Mouse (Mus musculus): ENCODE results near the gene Tvp23a.

The Tvp23a gene

GRCm38 (mm10) chr16:10394699-10395540 lies 52.2 kb downstream of the Tvp23a start, which contains the start of gene Tekt5:
TSS of gene Tekt5 (minus strand) at chr16:10395490.
- no peak for DNase-seq (ENCODE audit: low read depth, low spot score)

- no peak for DNase-seq (ENCODE audit: low read depth, low spot score)
Observed at GRCm38 (mm10) chr16:10392587-10392986, 54.6 kb downstream of the Tvp23a start.

- DNase-seq (ENCODE audit: low read depth, low spot score), result no peak
Observed at GRCm38 (mm10) chr16:10388634-10389365, 58.4 kb downstream of the Tvp23a start.

GRCm38 (mm10) chr16:10385261-10385660 lies 61.9 kb downstream of the Tvp23a start:
- no peak for DNase-seq (ENCODE audit: low read depth, low spot score)

- no peak for DNase-seq (ENCODE audit: low read depth, low spot score)
Observed at GRCm38 (mm10) chr16:10384544-10384943, 62.6 kb downstream of the Tvp23a start.

- peak; percentile 82 for DNase-seq (ENCODE audit: low read depth, low spot score)
Observed at GRCm38 (mm10) chr16:10384060-10384497, 63.1 kb downstream of the Tvp23a start.

- no peak for DNase-seq (ENCODE audit: low read depth, low spot score)
Observed at GRCm38 (mm10) chr16:10379531-10379930, 67.6 kb downstream of the Tvp23a start.

- DNase-seq (ENCODE audit: low read depth, low spot score), result no peak
Observed at GRCm38 (mm10) chr16:10377286-10377685, 69.9 kb downstream of the Tvp23a start.

GRCm38 (mm10) chr16:10374254-10375011 lies 72.7 kb downstream of the Tvp23a start:
- DNase-seq (ENCODE audit: low read depth, low spot score), result no peak

GRCm38 (mm10) chr16:10372372-10372771 lies 74.8 kb downstream of the Tvp23a start:
- DNase-seq (ENCODE audit: low read depth, low spot score), result no peak
